Mouse (Mus musculus) CD4-positive helper T cell, adult 2 months (primary cell): ENCODE results near the gene Pou2f2.

Experiments
- DNase-seq: peaks from one replicate; pipeline ENCODE4 v3.0.0-alpha.2; 2012; ENCODE audit warnings: low read depth, missing footprints, low spot score

The Pou2f2 gene

DNA sequence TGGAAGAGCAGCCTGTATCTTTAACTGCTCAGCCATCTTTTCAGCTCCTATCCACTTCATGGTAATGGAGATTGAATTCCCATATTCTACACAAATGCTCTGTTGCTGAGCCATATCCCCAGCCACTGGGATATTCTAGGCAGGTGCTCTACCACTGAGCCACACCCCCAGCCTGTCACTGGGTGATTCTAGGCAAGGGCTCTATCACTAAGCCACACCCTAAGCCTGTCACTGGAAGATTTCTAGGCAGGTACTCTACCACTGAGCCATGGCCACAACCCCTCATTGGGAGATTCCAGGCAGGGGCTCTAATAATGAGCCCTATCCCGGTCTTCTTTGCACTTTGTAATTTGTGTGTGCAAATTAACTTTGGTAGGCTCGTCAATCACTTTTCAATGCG lies 15.6 kb upstream of the Pou2f2 start:
- no peak for DNase-seq

DNA sequence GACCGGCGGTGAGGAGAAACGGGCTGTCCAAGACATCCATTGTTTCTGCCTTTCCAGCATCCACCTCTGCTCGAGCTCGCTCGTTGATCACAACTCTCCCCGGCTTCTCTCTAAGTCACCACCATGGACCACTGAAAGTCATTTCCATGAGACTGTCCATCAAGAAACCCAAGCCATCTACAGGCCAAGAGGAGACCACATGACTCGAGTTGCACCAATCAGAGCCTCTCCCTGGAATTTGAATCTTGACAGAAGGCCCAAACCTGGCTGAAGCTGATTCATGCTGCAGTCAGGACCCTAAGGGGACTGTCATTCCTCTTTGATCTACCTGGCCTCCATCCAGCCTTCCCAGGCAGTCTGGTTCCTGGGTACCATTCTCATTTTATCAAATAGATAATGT lies 12.6 kb upstream of the Pou2f2 start:
- DNase-seq, result no peak

DNA sequence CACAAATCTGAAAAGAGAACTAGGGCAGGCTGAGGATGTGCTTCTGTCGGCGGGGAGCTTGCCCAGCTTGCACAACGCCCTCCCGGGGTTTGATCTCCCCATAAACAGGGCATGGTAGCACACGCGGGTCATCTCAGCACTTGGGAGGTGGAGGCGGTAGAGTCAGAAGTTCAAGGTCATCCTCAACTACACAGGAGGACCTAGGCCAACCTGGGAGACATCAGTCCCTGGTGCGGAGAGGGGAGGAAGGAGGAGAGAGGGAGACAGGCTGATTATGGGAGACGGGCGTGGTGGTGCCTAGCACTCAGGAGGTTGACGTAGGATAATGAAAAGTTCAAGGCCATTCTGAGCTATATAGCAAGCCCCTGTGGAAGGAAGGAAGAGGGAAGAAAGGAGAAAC lies 11.3 kb upstream of the Pou2f2 start:
- no peak for DNase-seq

DNA sequence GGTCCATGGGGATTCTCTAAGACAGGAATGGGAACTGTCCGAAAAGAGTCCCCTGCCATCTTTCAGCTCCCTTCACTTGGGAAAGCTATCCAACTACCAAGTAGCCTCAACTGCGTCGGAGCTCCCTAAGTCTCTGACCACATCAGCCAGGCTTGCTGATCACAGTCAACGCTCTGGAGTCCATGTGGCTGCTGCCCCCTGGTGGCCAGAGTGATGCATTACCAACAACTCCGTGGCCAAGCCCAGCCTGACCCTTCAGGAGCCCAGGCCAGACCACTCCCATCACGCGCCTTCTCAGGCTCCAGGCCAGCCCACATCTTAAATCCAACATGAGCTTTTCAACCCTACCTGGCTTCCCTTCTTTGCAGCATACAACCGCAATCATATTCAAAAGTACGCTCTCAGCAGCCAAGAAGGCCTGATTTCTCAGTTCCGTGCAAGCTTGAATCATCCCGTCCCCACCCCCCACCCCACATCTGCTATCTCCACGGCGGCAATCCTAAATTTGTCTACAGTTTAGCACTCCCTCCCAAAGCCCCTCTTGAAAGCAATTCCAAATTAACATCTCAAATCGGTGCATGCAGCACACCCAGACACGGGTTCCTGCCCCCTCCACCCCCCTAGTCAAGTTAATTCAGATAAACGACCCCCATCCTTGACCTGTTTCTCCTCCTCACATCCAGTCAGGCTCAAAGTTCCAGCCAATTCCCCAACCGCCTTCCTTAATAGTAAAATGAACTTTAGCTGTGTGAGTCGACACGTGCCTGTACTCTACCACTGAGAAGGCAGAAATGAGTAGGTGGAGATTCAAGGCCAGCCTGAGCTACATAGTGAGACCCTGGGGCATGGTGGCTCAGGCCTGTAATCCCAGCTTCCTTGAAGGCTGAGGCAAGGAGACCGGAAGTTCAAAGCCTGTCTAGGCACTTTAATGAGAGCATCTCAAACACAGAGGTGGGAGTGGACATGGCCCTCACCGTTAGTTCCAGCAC lies 8.4 kb upstream of the Pou2f2 start:
- DNase-seq, result peak; percentile 74

- DNase-seq, result no peak
Measured at GRCm38 (mm10) chr7:25184091-25184490, 4.6 kb upstream of the Pou2f2 start.

- peak; percentile 26 for DNase-seq
Measured at GRCm38 (mm10) chr7:25181814-25182213, 2.3 kb upstream of the Pou2f2 start.

DNA sequence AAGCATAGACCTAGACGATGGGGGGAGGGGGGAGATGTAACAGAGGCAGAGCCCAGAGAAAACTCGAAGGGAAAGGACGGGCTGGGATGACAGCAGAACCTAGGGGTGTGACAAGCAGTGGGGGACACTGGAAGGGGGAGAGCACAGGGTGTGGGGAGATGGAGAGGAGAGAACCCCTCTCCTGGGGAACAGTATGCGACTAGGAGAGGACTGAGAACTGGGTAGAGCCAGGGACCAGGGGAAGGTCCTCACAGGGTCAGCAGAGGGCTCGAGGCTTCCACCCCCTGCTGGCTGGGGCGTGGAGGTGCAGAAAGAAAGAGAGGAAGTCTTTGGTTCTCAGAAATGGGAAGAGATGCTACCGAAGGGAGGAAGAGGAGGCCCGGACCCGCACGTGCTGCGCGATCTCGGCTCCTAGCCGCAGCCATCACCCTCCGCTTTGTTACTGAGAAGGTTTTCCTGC lies 1.8 kb upstream of the Pou2f2 start:
- DNase-seq, result peak; percentile 60

DNA sequence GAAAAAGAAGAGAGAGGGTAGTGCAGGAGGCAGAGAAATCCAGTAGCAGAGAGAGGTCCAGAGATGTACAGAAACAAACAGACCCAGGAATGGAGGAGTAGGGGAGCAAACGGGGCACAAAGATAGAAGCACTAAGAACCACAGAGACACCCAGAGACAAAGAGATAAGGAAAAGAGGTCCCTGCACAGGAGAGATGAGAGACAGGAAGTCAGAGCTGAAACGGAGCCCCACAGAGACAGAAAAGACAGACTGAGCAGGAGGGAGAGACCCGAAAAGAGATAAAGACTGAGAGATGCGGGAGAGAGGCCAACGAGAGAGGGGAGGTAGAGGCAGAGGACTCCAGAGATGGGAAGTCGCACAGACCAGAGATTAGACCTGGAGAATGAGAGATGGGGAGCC lies 986 bp upstream of the Pou2f2 start:
- no peak for DNase-seq

- DNase-seq, result peak; percentile 52
Measured at GRCm38 (mm10) chr7:25178787-25179605, 530 bp downstream of the Pou2f2 start.

GRCm38 (mm10) chr7:25178317-25178716 lies 1.2 kb downstream of the Pou2f2 start:
- DNase-seq, result no peak

DNA sequence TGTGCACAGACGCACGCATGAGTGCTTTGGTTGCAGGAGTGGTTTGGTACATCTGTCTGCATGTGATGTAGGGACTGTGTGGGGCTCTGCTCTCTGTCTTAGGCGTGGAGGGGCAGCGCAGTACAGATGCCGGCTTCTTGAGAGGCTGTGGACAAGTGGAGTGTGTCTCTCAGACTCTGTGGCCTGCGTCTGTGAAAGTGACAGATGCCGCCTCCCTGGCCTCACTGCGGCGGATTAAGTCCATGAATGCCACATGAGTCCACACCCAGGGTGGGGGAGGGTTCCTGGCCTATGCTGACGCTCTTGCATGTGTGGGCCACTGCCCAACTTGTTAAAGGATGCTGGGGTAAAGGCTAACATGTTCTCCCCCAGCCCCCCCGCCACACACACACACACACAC lies 5.2 kb downstream of the Pou2f2 start:
- DNase-seq, result no peak

DNA sequence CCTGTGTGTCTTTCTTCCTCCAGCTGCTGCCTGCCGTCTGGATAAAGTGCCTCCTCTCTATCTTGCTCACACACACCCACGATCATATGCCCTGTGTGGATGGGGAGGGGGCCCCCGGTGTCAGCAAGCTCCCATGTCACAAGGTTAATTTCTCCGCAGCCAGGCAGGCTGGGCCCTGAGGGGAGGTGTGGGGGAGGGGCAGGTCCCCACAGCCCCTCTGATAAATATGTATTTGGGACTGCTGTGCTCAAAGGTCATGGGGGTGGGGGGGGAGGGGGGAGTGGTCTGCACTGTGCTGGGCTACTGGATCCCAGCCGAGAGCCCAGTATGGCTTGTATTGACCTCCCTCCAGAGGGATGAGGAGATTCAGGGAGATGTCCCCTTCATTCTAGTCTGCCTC lies 6.9 kb downstream of the Pou2f2 start:
- no peak for DNase-seq

DNA sequence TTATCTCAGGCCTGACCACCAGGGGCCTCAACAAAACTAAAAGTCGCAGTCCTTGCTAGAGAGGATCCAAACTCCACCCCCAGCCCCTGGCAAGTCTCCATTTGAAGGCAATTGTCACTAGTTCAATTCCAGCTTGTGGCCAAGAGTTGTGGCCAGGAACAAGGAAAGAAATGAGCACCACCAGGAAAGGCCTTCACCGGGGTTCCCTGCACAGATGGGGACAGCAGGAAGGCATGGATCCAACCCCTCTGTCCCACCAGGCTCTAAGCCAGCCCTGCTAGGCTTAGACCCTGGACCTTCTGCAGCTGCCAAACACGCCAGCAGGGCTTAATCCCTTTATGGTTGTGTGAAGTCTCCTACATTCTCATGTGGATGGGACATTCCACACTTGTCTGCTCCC lies 8.9 kb downstream of the Pou2f2 start:
- no peak for DNase-seq

GRCm38 (mm10) chr7:25166106-25166505 lies 13.4 kb downstream of the Pou2f2 start:
- DNase-seq, result no peak

DNA sequence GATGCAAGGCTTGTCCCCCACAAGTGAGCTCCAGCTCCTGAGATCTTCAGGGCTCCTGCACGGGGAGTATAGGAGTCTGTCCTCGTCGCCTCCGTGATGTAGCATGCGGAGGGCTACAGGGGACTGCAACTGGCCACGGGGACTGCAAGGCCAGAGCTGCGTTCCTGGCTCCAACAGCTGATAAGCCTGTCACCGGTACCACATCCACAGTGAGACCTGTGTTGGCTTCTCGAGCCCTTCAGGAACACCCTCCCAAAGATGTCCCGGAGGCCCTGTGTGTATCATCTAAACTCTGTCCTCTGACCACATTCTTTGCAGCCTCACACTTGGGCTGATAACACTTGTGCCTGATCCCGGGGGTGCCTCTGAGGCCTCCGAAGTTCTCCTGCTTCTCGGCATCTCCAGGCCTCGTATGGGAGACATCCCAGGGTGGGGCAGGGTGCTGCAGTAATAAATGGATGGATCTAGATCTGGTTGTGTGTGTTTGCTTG lies 23.3 kb downstream of the Pou2f2 start:
- peak; percentile 12 for DNase-seq

- DNase-seq, result peak; percentile 87
Measured at GRCm38 (mm10) chr7:25155469-25156157, 23.9 kb downstream of the Pou2f2 start.

DNA sequence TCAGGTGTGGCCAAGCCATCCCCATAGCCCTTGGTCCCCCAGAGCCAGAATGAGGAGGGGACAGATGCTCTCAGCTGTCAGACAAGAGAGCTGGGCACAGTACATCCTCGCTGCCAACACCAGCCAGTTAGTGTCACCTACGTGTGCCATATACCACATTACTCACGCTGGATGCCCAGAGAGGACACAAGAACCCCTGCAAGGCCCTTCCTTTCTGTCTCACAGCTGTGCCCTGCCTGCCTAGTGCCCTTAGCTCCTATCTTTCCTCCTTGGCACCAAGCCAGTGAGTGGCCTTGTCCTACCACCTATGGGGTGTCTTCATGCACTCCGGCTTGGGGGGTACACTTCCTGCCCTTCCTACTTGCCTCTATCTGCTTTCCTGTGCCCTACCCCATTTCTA lies 24.9 kb downstream of the Pou2f2 start:
- DNase-seq, result peak; percentile 49

DNA sequence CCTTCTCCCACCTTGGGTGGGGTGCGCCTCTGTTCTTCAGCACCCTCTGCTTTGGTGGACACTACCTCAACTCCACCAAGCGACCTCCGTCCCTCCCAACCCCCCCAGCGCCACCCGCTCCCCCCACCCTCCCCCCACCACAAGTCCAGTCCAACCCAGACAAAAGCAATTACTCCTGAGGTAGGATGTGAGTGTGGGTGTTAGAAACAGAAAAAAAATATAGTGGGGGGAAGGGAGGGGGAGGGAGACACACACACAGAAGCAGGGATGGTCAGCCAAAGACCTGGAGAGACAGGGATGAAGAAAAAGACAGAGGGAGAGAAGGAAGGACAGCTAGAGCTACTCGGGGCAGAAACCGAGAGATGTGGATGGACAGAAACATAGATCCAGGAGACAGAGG lies 25.7 kb downstream of the Pou2f2 start:
- DNase-seq, result no peak

- DNase-seq, result no peak
Measured at GRCm38 (mm10) chr7:25151916-25152556, 27.5 kb downstream of the Pou2f2 start.

GRCm38 (mm10) chr7:25151009-25151408 lies 28.5 kb downstream of the Pou2f2 start:
- DNase-seq, result no peak

DNA sequence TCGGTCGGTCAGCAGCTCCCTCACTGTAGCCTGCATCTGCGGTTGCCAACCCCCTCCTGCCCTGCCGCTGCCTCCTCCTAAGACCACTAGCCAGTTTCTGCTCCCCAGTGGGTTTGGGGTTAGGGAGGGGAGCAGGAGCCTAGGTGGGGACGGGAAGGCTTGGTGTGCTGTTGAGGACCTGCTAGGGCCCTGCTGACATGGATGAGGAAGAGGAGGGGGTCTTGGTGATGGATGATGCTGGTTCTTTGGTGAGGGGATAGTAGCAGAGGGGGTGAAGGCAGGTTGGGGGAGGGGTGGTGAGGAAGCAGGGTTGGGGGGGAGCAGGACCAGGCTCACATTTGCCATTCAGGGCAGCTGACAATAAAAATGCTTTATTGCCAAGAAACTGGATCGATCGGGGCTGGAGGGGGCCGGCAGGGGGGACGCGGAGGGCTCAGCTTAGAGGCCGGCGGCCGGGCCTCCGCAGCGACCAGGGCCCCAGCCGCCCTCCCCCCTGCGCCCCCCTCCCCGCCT lies 29.3 kb downstream of the Pou2f2 start:
- DNase-seq, result no peak
